Mouse (Mus musculus) bone marrow, adult 2 months (tissue): Measurements from ENCODE around the gene Gm826. TPM values are rescaled to one million over a fixed set of nuclear protein-coding genes. Genes with fewer than 3 reads are reported as not detected.

Source experiments
- H3K27ac ChIP-seq: fragments of 200-500 bp; 2 replicates; pipeline ENCODE4 v1.5.1; 2012; ENCODE audit warnings: low read depth, mild to moderate bottlenecking, control low read depth, inconsistent platforms, low read length; ENCODE audit not compliant: control insufficient read depth, poor library complexity, insufficient read depth
- H3K4me1 ChIP-seq: fragments of 200-500 bp; 2 replicates; pipeline ENCODE4 v1.6.1; 2011; ENCODE audit warnings: low read length; ENCODE audit not compliant: control insufficient read depth, insufficient read depth
- H3K4me3 ChIP-seq: fragments of 200-500 bp; replicated peaks from 2 replicates; pipeline ENCODE3; 2011; ENCODE audit warnings: mild to moderate bottlenecking, low read depth, low read length, control low read depth; ENCODE audit not compliant: control insufficient read depth
- CTCF ChIP-seq: fragments of 200-500 bp; IDR thresholded peaks from 2 replicates; pipeline ENCODE4 v1.5.1; 2011; ENCODE audit warnings: low read length, control low read depth; ENCODE audit not compliant: control insufficient read depth, insufficient read depth
- POLR2A ChIP-seq: fragments of 200-500 bp; IDR thresholded peaks from 2 replicates; pipeline ENCODE4 v1.6.1; 2011; ENCODE audit warnings: low read depth, mild to moderate bottlenecking, control low read depth, low read length, borderline replicate concordance; ENCODE audit not compliant: control insufficient read depth
- WGBS: fragments of 180-500 bp; shearing (Covaris S2); methylation state at CpG from one replicate; pipeline ENCODE4 v1.1.7; 2018; 5-methylcytosine and 5-hydroxymethylcytosine counted together
- polyA plus RNA-seq: library from polyadenylated mRNA; stranded (reverse); fragments of >200 nt; gene quantifications from 2 replicates; pipeline ENCODE4 v1.2.4, GENCODE M21; 2011; ENCODE audit warnings: low replicate concordance; ENCODE audit not compliant: missing spikeins, insufficient read depth, insufficient read length

The Gm826 gene
- polyA plus RNA-seq, 1 experiment = not detected

DNA sequence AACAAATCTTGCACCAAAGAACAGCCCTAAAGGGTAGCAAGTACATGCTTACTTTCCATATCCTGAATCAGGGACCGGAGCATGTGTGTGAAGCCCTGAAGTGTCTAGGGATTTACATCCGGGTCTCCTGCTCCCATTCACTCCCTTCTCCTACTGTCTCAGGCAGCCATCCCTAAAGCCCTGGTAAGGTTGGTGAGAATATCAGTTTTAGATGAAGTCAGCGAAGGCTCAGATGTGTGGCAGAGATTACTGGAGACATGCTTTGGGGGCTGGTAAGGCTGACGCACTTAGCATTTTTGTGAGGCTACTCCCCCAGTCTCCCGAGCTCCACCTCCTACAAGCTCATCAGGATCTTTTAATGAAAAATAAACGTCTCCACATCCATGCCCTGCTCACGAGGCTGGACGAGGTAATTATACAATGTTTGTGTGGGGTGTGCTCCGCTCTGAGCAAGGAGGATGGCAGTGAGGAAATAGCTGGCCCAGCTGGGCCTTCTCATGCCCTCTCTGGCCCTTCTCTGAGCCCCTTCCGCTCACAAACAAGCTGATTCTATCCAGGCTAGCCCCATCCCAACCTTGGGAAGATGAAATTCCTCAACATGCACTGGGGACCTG is 45.3 kb downstream of the Gm826 start:
- no peak for TF ChIP-seq CTCF
- no peak for TF ChIP-seq POLR2A
- Histone ChIP-seq H3K27ac (no peak overlapping the region), H3K4me3 (no peak overlapping the region), H3K4me1 (no peaks in the 10 kb centered on the region)
- 72% methylated on average over 10 of the region's 10 CpGs for WGBS

DNA sequence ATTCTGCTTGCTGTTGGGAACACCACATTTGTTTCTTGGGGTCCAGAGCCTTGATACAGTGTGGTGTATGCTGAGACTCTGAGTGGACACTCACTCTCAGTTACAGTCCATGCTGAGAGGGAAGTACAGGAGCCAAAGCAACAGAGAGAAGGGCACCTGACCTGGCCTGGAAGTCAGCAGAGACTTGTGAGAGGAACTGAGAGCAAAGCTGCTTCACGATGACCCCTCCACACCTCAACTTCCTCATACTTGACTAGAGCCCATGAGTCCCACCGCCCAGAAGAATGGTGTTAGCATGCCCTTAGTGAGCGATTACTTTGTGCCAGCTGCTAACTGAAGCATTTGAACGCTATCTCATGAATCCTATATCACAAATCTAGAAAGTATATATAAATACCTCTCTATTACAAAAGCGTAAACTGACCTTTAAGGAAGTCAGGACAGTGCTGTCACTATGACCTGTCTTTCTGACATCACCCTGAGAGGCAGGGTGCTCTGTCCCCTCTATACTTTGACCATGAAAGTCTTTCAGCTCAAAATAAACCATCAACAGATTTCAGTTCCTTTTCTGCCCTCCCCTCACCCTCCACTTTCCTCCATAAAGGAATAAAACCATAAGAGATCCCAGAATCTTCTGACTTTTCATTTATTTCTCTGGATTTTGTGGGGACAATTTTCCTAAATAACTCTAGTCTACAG is 57.9 kb downstream of the Gm826 start:
- 46% methylated on average over 5 of the region's 5 CpGs for WGBS
- Histone ChIP-seq H3K4me3 (no peak overlapping the region), H3K4me1 (no peaks in the 10 kb centered on the region), H3K27ac (no peak overlapping the region)
- TF ChIP-seq CTCF (no peak), POLR2A (no peak)

GRCm38 (mm10) chr2:160267828-160268453 is 66.0 kb downstream of the Gm826 start:
- TF ChIP-seq POLR2A (no peak), CTCF (no peak)
- 50% methylated on average over 11 of the region's 11 CpGs for WGBS
- Histone ChIP-seq H3K4me3 (no peak overlapping the region), H3K4me1 (no peaks in the 10 kb centered on the region), H3K27ac (0 out of 2 replicates have a peak overlapping the region, but pooled peaks have one; percentile 0)

GRCm38 (mm10) chr2:160263861-160264260 is 70.1 kb downstream of the Gm826 start:
- Histone ChIP-seq H3K4me1 (no peaks in the 10 kb centered on the region), H3K4me3 (no peak overlapping the region), H3K27ac (no peak overlapping the region)
- TF ChIP-seq CTCF = no peak
- TF ChIP-seq POLR2A = no peak
- WGBS = 78% methylated on average over 8 of the region's 8 CpGs

GRCm38 (mm10) chr2:160261538-160261937 is 72.4 kb downstream of the Gm826 start:
- no peaks in the 10 kb centered on the region for H3K4me1 ChIP-seq
- WGBS = 81% methylated on average over 3 of the region's 3 CpGs
- TF ChIP-seq CTCF (no peak), POLR2A (no peak)
- no peak overlapping the region for H3K4me3 ChIP-seq
- no peak overlapping the region for H3K27ac ChIP-seq

Other genes with a start within 250 kb of the Gm826 start
- gene Mafb, start 32.9 kb upstream of the Gm826 start, polyA plus RNA-seq = 12.0 and 15.0 TPM in 2 replicates